Mouse (Mus musculus) embryonic fibroblast, embryonic 13.5 days (primary cell): Measurements from ENCODE around the gene Ssmem1.

ENCODE experiments used
- CTCF ChIP-seq: IDR thresholded peaks from 2 replicates; pipeline ENCODE4 v1.5.1; 2011; ENCODE audit warnings: mild to moderate bottlenecking, control low read depth, low read length, moderate library complexity, borderline replicate concordance; ENCODE audit not compliant: insufficient read depth
- POLR2A ChIP-seq: IDR thresholded peaks from 2 replicates; pipeline ENCODE4 v1.6.1; 2011; ENCODE audit warnings: low read depth, mild to moderate bottlenecking, control low read depth, low read length, moderate library complexity

DNA sequence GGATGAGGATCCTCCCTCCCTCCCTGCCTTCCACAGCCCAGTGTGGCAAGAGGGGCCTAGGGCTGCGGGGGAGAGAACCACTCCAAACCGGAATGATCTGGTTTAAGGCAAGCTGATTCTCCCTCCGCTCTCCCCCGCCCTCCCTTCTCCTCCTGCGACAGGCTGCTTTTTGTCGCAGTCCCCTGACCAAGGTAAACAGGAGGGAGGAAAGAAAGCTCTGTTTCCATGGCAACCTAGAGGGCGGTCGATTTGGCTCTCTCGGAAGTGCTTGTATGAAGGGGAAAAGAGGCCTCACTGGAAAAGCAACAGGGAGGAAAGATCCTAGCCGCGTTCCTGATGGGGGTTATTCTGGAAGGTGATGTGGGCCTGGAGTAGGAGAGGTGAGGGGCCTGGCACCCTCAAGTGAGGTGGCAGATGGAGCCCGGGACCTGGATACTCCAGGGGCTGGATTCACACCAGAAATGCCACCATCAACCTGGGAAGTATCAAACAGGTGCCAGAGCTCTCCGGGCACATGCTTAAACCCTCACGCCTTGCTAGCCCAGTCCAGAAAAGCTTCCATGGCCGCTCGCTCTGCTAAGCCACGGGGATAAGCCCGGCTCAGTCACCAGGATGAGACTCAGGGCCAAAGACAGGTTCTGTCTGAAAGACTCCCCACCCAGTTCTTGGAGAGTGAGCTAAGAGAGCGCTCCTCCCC, 48.8 kb upstream of the Ssmem1 start:
- no peak for TF ChIP-seq CTCF
- no peak for TF ChIP-seq POLR2A
